Mouse (Mus musculus) stomach, postnatal 0 days (tissue): ENCODE measurements around the gene Ulk4. TPM values are rescaled to one million over a fixed set of nuclear protein-coding genes. Genes with fewer than 3 reads are reported as not detected.

Experiments used
- ATAC-seq: fragments of 200-750 bp; cut with Nextera tagmentation; 2 replicates; pipeline ENCODE4 v1.8.0; 2017; ENCODE audit not compliant: low FRiP score, low TSS enrichment
- DNase-seq: peaks from one replicate; pipeline ENCODE4 v3.0.0-alpha.2; 2016; ENCODE audit warnings: low spot score
- H3K27ac ChIP-seq: fragments of 300-500 bp; sonication (generic); replicated peaks from 2 replicates; pipeline ENCODE4 v1.5.1; 2014; ENCODE audit warnings: mild to moderate bottlenecking, control low read depth
- H3K27me3 ChIP-seq: fragments of 300-500 bp; sonication (generic); 2 replicates; pipeline ENCODE4 v1.6.1; 2014; ENCODE audit warnings: low read length; ENCODE audit not compliant: control insufficient read depth, insufficient read depth
- H3K36me3 ChIP-seq: fragments of 300-500 bp; sonication (generic); 2 replicates; pipeline ENCODE4 v1.6.1; 2014; ENCODE audit warnings: low read length, mixed read lengths; ENCODE audit not compliant: control insufficient read depth, insufficient read depth
- H3K4me1 ChIP-seq: fragments of 300-500 bp; sonication (generic); replicated peaks from 2 replicates; pipeline ENCODE4 v1.6.1; 2014; ENCODE audit warnings: antibody characterized with exemption; ENCODE audit not compliant: control insufficient read depth, insufficient read depth
- H3K4me2 ChIP-seq: fragments of 300-500 bp; sonication (generic); replicated peaks from 2 replicates; pipeline ENCODE4 v1.6.1; 2014; ENCODE audit warnings: low read depth, mild to moderate bottlenecking, control low read depth, moderate library complexity
- H3K4me3 ChIP-seq: fragments of 300-500 bp; sonication (generic); 2 replicates; pipeline ENCODE4 v1.5.1; 2014; ENCODE audit warnings: low read depth, low read length, control low read depth
- H3K9ac ChIP-seq: fragments of 300-500 bp; sonication (generic); 2 replicates; pipeline ENCODE4 v1.6.1; 2014; ENCODE audit warnings: mild to moderate bottlenecking, low read length, control low read depth, mixed read lengths
- H3K9me3 ChIP-seq: fragments of 300-500 bp; sonication (generic); 2 replicates; pipeline ENCODE4 v1.6.1; 2016; ENCODE audit warnings: low read length; ENCODE audit not compliant: control insufficient read depth
- CTCF ChIP-seq: IDR thresholded peaks from 2 replicates; pipeline ENCODE4 v1.5.1; 2016; ENCODE audit warnings: antibody characterized with exemption, low read depth, mild to moderate bottlenecking, moderate library complexity
- EP300 ChIP-seq: optimal IDR thresholded peaks from 2 replicates; pipeline ENCODE3; 2016; ENCODE audit warnings: antibody characterized with exemption
- WGBS: fragments of 180-500 bp; shearing (Covaris S2); extraction: QIAGEN DNeasy Blood & Tissue Kit; methylation state at CpG from one replicate; pipeline ENCODE4 v1.1.7; 2014; 5-methylcytosine and 5-hydroxymethylcytosine counted together
- polyA plus RNA-seq: library from polyadenylated mRNA; unstranded; fragments of >200 nt; fragmentation: Nextera tagmentation; extraction: Ambion mirVana; gene quantifications from 2 replicates; pipeline ENCODE4 v1.2.1, GENCODE M21; 2015

Gene Ulk4
- polyA plus RNA-seq, 1 experiment from 2014 or later: 73.3 TPM

DNA sequence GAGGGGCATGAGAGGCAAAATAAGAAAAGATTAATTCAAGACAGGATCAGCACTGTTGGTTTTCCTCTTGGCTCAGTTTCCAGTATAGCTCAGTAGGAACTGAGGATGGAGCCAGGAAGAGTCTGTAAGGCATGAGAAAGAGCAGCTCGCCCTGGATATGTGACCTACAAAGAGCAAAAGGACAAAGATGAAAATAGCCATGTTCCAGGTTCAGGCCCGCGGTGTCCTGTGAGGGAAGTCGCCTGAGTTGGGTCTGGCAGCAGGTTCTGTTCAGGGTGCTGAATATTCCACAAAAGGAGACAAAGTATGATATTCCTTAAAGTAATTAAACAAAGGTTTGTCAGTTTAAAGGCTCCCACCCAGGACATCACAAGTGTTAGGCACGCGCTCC lies 34.8 kb upstream of the Ulk4 start:
- DNase-seq (no peak), ATAC-seq (no peak)
- Histone ChIP-seq H3K9ac (no peak overlapping the region), H3K9me3 (no peaks in the 10 kb centered on the region), H3K4me3 (no peak overlapping the region), H3K27me3 (no peaks in the 10 kb centered on the region), H3K4me1 (peaks cover 16% of the 10 kb centered on the region; the same call in 1 of the 2 replicates), H3K36me3 (no peaks in the 10 kb centered on the region), H3K27ac (no peak overlapping the region), H3K4me2 (no peak overlapping the region)
- WGBS: 51% methylated on average over 6 of the region's 6 CpGs
- TF ChIP-seq EP300: no peak
- TF ChIP-seq CTCF: no peak

DNA sequence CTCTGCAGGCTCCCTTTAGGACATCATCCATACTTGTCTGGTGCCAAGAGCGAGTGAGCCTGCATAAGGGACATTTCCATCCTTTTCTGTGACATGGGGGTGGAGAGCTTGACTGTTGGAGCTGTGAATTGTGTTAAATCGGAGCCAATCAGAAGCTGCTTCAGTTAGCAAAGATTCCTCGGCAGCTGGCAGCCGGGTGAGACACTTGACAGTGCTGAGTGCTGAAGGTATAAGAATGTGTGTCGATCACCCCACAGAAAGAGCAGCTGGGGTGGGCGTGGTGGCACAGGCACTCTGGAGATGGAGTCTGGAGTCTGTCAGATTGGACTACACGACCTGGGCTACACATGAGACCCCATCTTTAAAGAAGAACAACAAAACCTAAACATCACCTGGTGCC lies 33.5 kb upstream of the Ulk4 start:
- DNase-seq (no peak), ATAC-seq (no peak)
- no peak overlapping the region for H3K4me3 ChIP-seq
- TF ChIP-seq EP300 (no peak), CTCF (no peak)
- no peak overlapping the region for H3K9ac ChIP-seq
- no peaks in the 10 kb centered on the region for H3K27me3 ChIP-seq
- 70% methylated on average over 7 of the region's 7 CpGs for WGBS
- no peak overlapping the region for H3K4me2 ChIP-seq
- H3K9me3 ChIP-seq: no peaks in the 10 kb centered on the region
- peaks cover 10% of the 10 kb centered on the region; the same call in 1 of the 2 replicates for H3K4me1 ChIP-seq
- H3K36me3 ChIP-seq: no peaks in the 10 kb centered on the region
- no peak overlapping the region for H3K27ac ChIP-seq

DNA sequence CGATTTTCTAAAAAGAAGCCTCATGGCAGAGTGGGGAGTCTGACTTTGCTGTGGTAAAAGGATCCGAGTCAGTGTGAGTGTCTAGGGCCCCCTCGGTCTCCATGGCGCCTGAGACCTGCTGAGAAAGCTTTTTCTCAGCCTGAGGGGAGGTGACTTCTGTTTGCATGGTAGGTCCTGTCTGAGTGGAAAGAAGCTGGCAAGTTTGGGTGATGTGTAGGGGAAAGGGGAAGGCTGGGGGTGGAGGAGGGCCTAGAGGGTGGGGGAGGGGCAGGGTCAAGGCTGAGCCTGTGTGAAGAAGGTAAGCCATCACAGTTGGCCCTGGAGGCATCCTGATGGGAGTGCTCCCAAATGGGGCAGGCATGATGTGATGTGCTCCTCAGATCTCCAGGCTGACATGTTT lies 32.3 kb upstream of the Ulk4 start:
- Histone ChIP-seq H3K9ac (no peak overlapping the region), H3K4me2 (no peak overlapping the region), H3K27ac (no peak overlapping the region), H3K27me3 (no peaks in the 10 kb centered on the region), H3K9me3 (no peaks in the 10 kb centered on the region), H3K4me1 (peaks cover 7% of the 10 kb centered on the region; the same call in 1 of the 2 replicates), H3K36me3 (no peaks in the 10 kb centered on the region), H3K4me3 (no peak overlapping the region)
- ATAC-seq: no peak
- TF ChIP-seq CTCF (no peak), EP300 (no peak)
- 57% methylated on average over 4 of the region's 4 CpGs for whole genome bisulfite sequencing
- DNase-seq: no peak

DNA sequence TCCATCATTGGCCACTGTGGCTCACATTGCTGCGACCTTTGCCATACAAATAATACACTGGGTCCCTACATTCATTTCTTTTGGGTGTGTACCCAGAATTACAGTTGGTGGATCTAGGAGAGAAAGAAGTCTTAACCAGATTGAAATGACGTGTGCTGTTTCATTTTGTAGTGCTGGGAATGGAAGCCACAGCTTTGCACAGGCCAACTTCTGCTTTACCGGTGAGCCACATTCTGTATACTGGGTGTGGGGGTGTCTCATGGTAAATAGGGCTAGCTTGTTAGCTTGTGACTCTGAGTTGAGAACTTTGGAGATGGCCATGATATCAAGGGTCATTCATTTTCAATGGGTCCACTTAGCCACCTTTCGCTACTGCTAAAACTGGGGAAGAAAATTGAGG lies 28.5 kb upstream of the Ulk4 start:
- Histone ChIP-seq H3K36me3 (no peaks in the 10 kb centered on the region; the same call in 1 of the 2 replicates), H3K27me3 (no peaks in the 10 kb centered on the region), H3K4me3 (no peak overlapping the region), H3K27ac (no peak overlapping the region), H3K9ac (no peak overlapping the region), H3K4me2 (no peak overlapping the region), H3K4me1 (no peaks in the 10 kb centered on the region), H3K9me3 (no peaks in the 10 kb centered on the region)
- ATAC-seq (no peak), DNase-seq (no peak)
- WGBS: 92% methylated on average over 4 of the region's 4 CpGs
- TF ChIP-seq EP300 (no peak), CTCF (no peak)

DNA sequence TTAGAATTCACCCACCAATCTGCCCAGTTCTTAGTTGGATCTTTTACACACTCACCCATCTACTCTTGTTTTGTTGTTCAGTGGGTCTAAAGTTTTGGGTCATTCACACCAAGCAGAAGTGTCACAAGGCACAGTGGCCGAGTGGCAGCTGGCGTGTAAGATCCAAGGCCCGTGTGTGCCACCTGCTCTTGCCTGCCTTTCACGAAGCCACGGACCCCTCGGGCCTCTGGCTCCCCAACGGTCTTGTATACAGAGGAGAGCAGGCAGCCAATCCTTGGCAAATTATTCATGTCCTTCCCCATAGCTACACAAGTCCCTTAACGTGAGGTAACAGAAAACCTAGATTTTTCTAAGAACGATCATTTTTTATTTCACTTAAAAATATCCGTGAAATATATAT lies 27.5 kb upstream of the Ulk4 start:
- Histone ChIP-seq H3K9me3 (no peaks in the 10 kb centered on the region), H3K27me3 (no peaks in the 10 kb centered on the region), H3K4me2 (no peak overlapping the region), H3K4me3 (no peak overlapping the region), H3K36me3 (peaks cover 2% of the 10 kb centered on the region; the same call in 1 of the 2 replicates), H3K27ac (no peak overlapping the region), H3K9ac (no peak overlapping the region), H3K4me1 (peaks cover 3% of the 10 kb centered on the region; the same call in 1 of the 2 replicates)
- 76% methylated on average over 10 of the region's 10 CpGs for WGBS
- DNase-seq: no peak
- no peak for TF ChIP-seq CTCF
- TF ChIP-seq EP300: no peak
- ATAC-seq: no peak

DNA sequence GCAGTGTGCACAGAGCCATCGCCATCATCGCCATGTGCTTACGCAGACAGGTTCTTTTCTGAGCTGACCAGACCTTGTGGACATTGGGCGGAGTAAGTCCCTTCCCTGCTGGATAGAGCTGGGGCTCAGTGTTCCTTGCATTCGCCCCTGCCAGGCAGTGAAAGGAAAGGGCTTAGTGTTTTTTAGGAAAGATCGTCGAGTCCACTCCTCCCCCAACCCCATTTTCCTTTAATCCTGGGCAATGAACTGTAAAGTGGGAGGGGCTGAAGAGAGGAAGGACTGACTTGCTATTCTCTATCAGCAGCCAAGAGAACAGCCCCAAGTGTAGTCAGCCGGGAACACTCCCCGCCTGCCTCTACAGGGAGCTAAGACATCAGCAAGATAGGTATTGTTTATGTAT lies 26.8 kb upstream of the Ulk4 start:
- TF ChIP-seq CTCF (no peak), EP300 (no peak)
- DNase-seq (no peak), ATAC-seq (no peak)
- no peak overlapping the region for H3K9ac ChIP-seq
- 52% methylated on average over 9 of the region's 9 CpGs for WGBS
- no peaks in the 10 kb centered on the region for H3K9me3 ChIP-seq
- peaks cover 2% of the 10 kb centered on the region; the same call in 1 of the 2 replicates for H3K36me3 ChIP-seq
- peaks cover 6% of the 10 kb centered on the region for H3K4me1 ChIP-seq
- no peak overlapping the region for H3K4me2 ChIP-seq
- no peak overlapping the region for H3K4me3 ChIP-seq
- no peaks in the 10 kb centered on the region for H3K27me3 ChIP-seq
- H3K27ac ChIP-seq: no peak overlapping the region
